Mouse (Mus musculus): ENCODE measurements around the gene Odf3l2. TPM values are rescaled to one million over a fixed set of nuclear protein-coding genes. Genes with fewer than 3 reads are reported as not detected.

Odf3l2 gene
- polyA plus RNA-seq, 1 experiment from 2014 or later, result not detected

DNA sequence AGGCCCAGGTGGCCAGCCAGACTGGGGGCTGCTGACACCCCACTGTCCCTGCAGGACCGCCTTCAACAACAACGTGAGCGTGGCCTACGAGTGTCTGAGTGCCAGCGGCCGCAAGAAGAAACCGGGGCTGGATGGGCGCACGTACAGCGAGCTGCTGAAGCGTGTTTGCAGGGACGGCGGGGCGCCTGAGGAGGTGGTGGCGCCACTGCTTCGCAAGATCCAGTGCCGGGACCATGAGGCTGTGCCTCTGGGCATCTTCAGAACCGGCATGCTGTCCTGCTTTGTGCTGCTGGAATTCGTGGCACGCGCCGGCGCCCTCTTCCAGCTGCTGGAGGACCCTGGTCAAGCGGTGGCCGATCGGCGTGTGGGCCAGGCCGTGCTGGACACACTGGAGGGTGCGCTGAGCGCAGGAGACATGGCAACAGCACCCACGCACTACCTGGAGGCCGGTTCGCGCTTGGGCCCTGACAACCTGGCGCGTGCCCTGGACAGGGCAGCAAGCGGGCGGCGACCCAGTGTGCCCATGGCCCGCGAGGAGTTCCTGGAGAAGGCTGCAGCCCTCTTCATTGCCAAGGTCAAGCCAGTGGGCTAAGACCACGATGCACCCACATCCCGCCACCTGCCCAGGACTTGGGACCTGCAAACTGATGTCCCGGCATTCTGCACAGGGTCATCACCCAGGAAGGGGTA lies 30.0 kb upstream of the Odf3l2 start:
- 58% methylated on average over 44 of the region's 44 CpGs for WGBS
- DNase-seq (ENCODE audit: low spot score), result no peak
- Histone ChIP-seq H3K4me3 (ENCODE audit: low read depth, low read length) (no peak overlapping the region), H3K27me3 (ENCODE audit: control insufficient read depth, insufficient read depth, low read length) (no peaks in the 10 kb centered on the region), H3K27ac (ENCODE audit: low read depth, low read length) (no peak overlapping the region), H3K4me1 (replicated peaks; ENCODE audit: control insufficient read depth, insufficient read depth, low read length) (peaks cover 5% of the 10 kb centered on the region), H3K9ac (ENCODE audit: low read length) (no peak overlapping the region), H3K4me2 (ENCODE audit: low read depth, low read length, severe bottlenecking) (no peak overlapping the region), H3K36me3 (ENCODE audit: control insufficient read depth, insufficient read depth, low read length) (no peaks in the 10 kb centered on the region; the same call in 1 of the 2 replicates), H3K9me3 (ENCODE audit: control insufficient read depth, low read length) (no peaks in the 10 kb centered on the region)
- no peak for ATAC-seq (replicated peaks; ENCODE audit: low FRiP score)

DNA sequence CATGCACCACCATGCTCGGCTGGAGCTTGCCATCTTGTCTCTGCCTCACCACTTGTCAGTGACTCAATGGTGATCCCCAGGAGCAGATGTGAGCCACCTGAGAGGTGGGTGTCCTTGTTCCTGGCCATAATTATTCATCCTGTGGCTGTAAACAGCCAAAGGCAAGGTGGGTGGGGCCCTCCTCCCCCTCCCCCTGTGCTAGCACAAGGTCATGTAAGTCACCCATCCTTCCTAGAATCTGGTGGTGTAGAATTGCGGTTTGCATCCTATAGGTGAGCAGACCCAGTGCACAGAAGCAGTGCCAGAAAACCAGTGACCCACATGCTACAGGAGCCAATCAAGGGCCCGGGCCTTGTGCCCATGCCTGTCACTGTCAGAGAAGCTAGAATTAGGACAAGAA lies 27.5 kb upstream of the Odf3l2 start:
- Histone ChIP-seq H3K9ac (ENCODE audit: low read length) (no peak overlapping the region), H3K27me3 (ENCODE audit: control insufficient read depth, insufficient read depth, low read length) (no peaks in the 10 kb centered on the region), H3K4me3 (ENCODE audit: low read depth, low read length) (no peak overlapping the region), H3K9me3 (ENCODE audit: control insufficient read depth, low read length) (no peaks in the 10 kb centered on the region), H3K4me1 (replicated peaks; ENCODE audit: control insufficient read depth, insufficient read depth, low read length) (peaks cover 13% of the 10 kb centered on the region), H3K36me3 (ENCODE audit: control insufficient read depth, insufficient read depth, low read length) (no peaks in the 10 kb centered on the region; the same call in 1 of the 2 replicates), H3K4me2 (ENCODE audit: low read depth, low read length, severe bottlenecking) (no peak overlapping the region), H3K27ac (ENCODE audit: low read depth, low read length) (no peak overlapping the region)
- DNase-seq (ENCODE audit: low spot score) (no peak), ATAC-seq (replicated peaks; ENCODE audit: low FRiP score) (no peak)
- WGBS, result 87% methylated on average over 3 of the region's 3 CpGs

DNA sequence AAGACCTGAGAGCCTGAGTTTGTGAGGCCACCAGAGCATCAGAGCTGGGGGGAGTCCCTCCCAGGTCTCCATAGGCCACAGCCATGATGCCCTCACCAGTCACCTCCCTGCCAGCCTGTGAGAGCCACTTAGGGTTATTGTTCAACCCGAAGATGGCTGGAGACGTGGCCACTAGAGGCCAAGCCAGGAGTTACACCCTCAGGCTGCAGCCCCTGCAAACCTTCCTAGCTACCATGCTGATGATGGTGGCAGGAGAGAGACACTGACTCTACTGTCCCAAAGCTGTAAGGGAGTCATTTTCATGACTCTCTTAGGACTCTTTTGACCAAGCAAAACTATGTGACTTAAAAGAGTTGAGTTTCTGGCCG lies 26.5 kb upstream of the Odf3l2 start:
- Histone ChIP-seq H3K36me3 (ENCODE audit: control insufficient read depth, insufficient read depth, low read length) (no peaks in the 10 kb centered on the region; the same call in 1 of the 2 replicates), H3K4me3 (ENCODE audit: low read depth, low read length) (no peak overlapping the region), H3K9ac (ENCODE audit: low read length) (no peak overlapping the region), H3K27ac (ENCODE audit: low read depth, low read length) (no peak overlapping the region), H3K4me2 (ENCODE audit: low read depth, low read length, severe bottlenecking) (no peak overlapping the region), H3K27me3 (ENCODE audit: control insufficient read depth, insufficient read depth, low read length) (no peaks in the 10 kb centered on the region), H3K9me3 (ENCODE audit: control insufficient read depth, low read length) (no peaks in the 10 kb centered on the region), H3K4me1 (replicated peaks; ENCODE audit: control insufficient read depth, insufficient read depth, low read length) (peaks cover 13% of the 10 kb centered on the region)
- DNase-seq (ENCODE audit: low spot score), result no peak
- 52% methylated on average over 3 of the region's 3 CpGs for WGBS
- ATAC-seq (replicated peaks; ENCODE audit: low FRiP score), result no peak

DNA sequence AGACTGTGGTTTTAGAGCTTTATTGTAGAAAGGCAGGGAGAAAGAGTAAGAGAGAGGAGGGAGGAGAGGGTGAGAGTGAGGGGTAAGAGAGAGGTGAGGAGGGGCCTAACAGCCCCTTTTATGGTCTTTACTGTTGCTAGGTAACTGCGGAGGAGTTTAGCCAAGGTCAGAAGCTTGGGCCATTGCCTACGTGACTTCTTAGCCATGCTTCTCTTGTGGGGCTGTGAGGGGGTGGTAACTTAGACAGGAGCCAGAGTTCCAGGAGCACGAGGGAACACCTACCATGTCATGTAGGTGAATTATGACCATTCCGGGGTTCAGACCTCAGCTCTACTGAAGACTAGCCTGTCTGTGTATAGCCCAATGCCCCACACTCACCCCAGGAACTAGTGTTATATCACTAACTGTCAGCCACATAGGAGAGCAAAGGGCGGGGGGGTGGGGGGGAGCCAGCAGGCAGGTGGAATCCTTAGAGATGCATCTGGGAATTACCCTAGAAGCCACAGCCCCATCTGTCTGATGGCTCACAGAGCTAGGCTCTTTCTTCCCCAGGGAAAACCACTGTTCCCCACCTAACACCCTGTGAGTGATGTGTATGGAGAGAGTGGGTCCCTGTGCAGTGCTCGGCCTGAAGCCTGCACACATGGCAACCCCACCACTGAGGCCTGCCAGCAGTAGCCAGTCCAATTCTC lies 26.0 kb upstream of the Odf3l2 start:
- DNase-seq (ENCODE audit: low spot score) (no peak), ATAC-seq (replicated peaks; ENCODE audit: low FRiP score) (no peak)
- H3K4me1 ChIP-seq (replicated peaks; ENCODE audit: control insufficient read depth, insufficient read depth, low read length), result peaks cover 13% of the 10 kb centered on the region
- no peak overlapping the region for H3K9ac ChIP-seq (ENCODE audit: low read length)
- H3K27me3 ChIP-seq (ENCODE audit: control insufficient read depth, insufficient read depth, low read length), result no peaks in the 10 kb centered on the region
- no peak overlapping the region for H3K4me3 ChIP-seq (ENCODE audit: low read depth, low read length)
- 74% methylated on average over 6 of the region's 6 CpGs for WGBS
- no peaks in the 10 kb centered on the region; the same call in 1 of the 2 replicates for H3K36me3 ChIP-seq (ENCODE audit: control insufficient read depth, insufficient read depth, low read length)
- no peaks in the 10 kb centered on the region for H3K9me3 ChIP-seq (ENCODE audit: control insufficient read depth, low read length)
- no peak overlapping the region for H3K4me2 ChIP-seq (ENCODE audit: low read depth, low read length, severe bottlenecking)
- no peak overlapping the region for H3K27ac ChIP-seq (ENCODE audit: low read depth, low read length)

DNA sequence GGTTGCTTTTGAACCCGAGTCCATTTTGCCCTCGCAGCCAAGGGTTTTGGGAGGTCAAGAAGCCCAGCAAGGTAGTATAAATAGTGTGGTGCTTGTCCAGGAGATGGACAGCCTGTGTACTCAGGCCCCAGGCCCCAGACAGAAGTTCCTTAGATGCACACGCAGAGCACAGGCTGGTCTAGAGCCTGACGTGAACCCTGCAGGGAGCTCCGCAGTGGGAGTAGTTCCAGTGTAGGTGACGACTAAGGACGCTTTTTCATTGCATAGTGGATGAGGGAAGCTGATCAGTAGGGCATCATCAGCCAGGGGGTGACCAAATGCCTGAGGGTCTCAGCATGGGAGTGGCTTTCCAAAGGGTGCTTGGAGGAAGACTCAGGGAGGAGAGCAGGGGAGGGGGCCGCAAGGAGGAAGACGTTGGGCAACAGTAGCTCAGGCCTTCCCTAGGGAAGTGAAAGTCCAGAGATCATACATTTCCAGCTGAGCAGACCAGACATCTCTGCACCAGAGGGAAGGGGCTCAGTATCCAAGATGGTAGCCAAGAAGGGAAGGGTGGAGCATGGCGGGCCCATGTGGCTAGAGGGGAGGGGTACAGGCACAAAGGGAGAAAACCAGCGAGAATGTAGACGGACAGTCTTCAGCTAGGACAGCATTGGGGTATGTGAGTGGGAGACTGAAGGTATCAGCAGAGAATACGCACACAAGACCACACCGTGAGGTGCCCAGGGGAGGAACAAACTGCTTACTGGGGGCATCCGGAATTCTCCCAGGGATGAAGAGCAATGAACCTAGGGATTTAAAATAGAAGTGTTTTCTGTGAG lies 24.7 kb upstream of the Odf3l2 start:
- peak overlapping the region; percentile 94; the same call in 1 of the 2 replicates for H3K27ac ChIP-seq (ENCODE audit: low read depth, low read length)
- H3K4me1 ChIP-seq (replicated peaks; ENCODE audit: control insufficient read depth, insufficient read depth, low read length), result peaks cover 13% of the 10 kb centered on the region
- H3K9me3 ChIP-seq (ENCODE audit: control insufficient read depth, low read length), result no peaks in the 10 kb centered on the region
- peak overlapping the region; percentile 98 for H3K4me3 ChIP-seq (ENCODE audit: low read depth, low read length)
- H3K4me2 ChIP-seq (ENCODE audit: low read depth, low read length, severe bottlenecking), result peak overlapping the region; percentile 86
- ATAC-seq (replicated peaks; ENCODE audit: low FRiP score), result peak; percentile 14; the same call in 1 of the 2 replicates
- peak overlapping the region; percentile 95 for H3K9ac ChIP-seq (ENCODE audit: low read length)
- WGBS, result 30% methylated on average over 15 of the region's 15 CpGs
- H3K36me3 ChIP-seq (ENCODE audit: control insufficient read depth, insufficient read depth, low read length), result no peaks in the 10 kb centered on the region; the same call in 1 of the 2 replicates
- no peaks in the 10 kb centered on the region for H3K27me3 ChIP-seq (ENCODE audit: control insufficient read depth, insufficient read depth, low read length)
- DNase-seq (ENCODE audit: low spot score), result no peak

DNA sequence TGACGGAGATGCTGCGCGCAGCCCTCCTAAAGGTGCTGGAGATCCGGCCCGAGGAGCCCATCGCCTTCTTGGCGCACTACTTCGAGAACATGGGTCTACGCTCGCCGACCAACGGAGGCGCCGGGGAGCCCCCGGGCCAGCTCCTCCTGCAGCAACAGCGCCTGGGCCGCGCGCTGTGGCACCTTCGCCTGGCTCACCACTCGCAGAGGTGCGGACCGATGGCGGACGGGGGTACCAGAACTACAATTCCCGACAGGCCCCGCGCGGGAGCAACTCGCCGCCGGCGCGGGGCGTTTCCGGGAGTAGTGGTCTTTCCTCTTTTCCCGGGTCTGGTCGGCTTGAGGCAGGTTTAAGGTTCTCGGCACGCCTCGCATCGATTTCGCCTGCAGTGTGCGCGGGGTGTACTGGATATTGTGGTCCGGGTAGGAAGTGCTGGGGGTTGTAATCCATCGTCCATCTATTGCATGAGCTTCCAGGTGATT lies 24.1 kb upstream of the Odf3l2 start:
- under 1% methylated on average over 43 of the region's 47 CpGs for WGBS
- Histone ChIP-seq H3K27me3 (ENCODE audit: control insufficient read depth, insufficient read depth, low read length) (no peaks in the 10 kb centered on the region), H3K36me3 (ENCODE audit: control insufficient read depth, insufficient read depth, low read length) (no peaks in the 10 kb centered on the region), H3K9me3 (ENCODE audit: control insufficient read depth, low read length) (no peaks in the 10 kb centered on the region), H3K4me2 (ENCODE audit: low read depth, low read length, severe bottlenecking) (peak overlapping the region; percentile 86), H3K27ac (ENCODE audit: low read depth, low read length) (peak overlapping the region; percentile 94), H3K4me3 (ENCODE audit: low read depth, low read length) (peak overlapping the region; percentile 98), H3K9ac (ENCODE audit: low read length) (peak overlapping the region; percentile 95), H3K4me1 (replicated peaks; ENCODE audit: control insufficient read depth, insufficient read depth, low read length) (peaks cover 13% of the 10 kb centered on the region)
- peak; percentile 90 for DNase-seq (ENCODE audit: low spot score)
- ATAC-seq (replicated peaks; ENCODE audit: low FRiP score), result peak; percentile 67

DNA sequence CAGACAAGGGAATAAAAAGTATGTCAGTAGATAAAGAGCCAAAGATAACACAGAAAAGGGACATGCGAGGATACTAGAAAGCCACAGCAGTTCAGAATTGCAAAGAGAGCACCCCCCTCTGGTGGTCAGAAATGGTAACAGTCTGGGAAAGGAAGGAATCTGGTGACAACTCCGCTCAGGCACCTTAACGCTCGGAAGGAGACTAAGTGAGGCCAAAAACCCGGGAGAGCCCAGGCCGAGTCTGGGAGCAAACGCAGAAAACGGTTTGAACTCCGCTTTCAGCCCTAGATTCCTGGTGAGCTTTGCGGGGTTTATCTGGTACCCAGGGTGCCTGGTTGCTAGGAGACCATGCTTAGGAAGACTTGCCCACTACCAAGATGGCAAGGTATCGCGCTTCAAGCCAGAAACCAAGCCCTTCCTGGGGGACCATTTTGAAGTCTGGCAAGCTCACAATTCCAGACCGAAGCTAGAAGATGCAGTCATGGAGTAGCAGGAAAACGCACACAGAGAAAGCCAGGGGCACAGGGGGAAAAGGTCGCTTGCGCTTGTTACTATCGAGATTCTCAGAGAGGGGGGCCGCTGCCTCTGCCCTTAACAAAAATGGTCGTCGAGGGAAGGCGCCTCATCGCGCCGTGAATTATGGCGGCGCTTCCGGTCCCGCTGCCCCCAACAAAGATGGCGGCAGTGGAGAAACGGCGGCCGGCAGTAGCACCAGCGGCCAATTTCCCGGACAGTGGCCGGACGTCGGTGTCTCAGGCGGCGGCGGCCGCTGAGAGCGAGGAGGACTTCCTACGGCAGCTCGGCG lies 23.4 kb upstream of the Odf3l2 start, which contains the start of gene Tpgs1:
Gene Tpgs1, plus strand, starts transcription at position 599 of the 805 bp plus-strand sequence.
- peaks cover 13% of the 10 kb centered on the region for H3K4me1 ChIP-seq (replicated peaks; ENCODE audit: control insufficient read depth, insufficient read depth, low read length)
- peak within 1 kb of the TSS; percentile 98 for H3K4me3 ChIP-seq (ENCODE audit: low read depth, low read length)
- peak within 1 kb of the TSS; percentile 95 for H3K9ac ChIP-seq (ENCODE audit: low read length)
- H3K9me3 ChIP-seq (ENCODE audit: control insufficient read depth, low read length), result no peaks in the 10 kb centered on the region
- peak; percentile 81 for ATAC-seq (replicated peaks; ENCODE audit: low FRiP score)
- peak within 1 kb of the TSS; percentile 86 for H3K4me2 ChIP-seq (ENCODE audit: low read depth, low read length, severe bottlenecking)
- WGBS, result under 1% methylated on average over 45 of the region's 45 CpGs
- peak; percentile 92 for DNase-seq (ENCODE audit: low spot score)
- no peaks in the 10 kb centered on the region for H3K27me3 ChIP-seq (ENCODE audit: control insufficient read depth, insufficient read depth, low read length)
- no peaks in the 10 kb centered on the region for H3K36me3 ChIP-seq (ENCODE audit: control insufficient read depth, insufficient read depth, low read length)
- H3K27ac ChIP-seq (ENCODE audit: low read depth, low read length), result peak within 1 kb of the TSS; percentile 94

All from forebrain, embryonic 11.5 days (tissue).